Mouse (Mus musculus): ENCODE results near the gene Kctd5. TPM values are rescaled to one million over a fixed set of nuclear protein-coding genes. Genes with fewer than 3 reads are reported as not detected.

Kctd5 gene
- total RNA-seq (2014; rRNA removed) (4.5 and 4.6 TPM in 2 replicates), polyA plus RNA-seq (2012; rRNA removed) (4.6 and 6.0 TPM in 2 replicates)

DNA sequence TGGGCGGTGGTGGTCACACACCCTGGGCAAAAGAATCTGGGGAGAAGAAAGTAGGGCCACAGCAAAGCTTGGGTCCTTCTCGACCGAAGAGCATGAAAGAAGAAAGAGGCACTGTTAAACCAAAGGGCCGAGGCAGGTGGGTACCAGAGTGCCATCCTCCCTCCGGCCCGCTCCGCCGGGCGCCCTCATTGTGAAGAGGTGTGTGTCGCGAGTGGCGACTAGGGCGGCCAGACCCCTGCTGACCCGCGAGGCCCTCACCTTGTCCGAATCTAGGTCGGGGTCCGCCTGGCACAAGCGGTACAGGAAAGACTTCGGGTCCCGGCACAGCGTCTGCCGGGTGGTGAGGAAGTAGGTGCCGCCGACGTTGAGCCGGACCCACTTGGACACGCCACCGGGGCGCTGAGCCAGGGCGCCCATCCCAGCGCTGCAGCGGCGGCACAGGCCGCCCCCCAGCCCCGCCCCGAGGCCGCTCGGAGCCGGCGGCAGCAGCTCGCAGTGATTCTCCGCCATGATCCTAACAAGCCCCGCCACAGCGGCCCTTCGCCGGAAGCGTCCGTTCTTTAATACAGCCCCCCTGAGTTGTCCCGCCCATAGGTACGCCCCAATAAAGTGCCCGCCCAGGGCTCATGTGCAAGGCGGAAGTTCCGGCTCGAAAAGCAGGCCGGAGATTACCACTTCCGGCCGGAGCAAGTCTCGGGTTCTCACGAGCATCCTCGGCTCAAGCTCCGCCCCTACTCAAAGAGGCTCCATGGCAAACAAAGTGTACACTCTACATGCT, at the start of gene Kctd5:
Kctd5 (minus strand) TSS at position 567 of the 778 bp plus-strand sequence.
- H3K4me1 ChIP-seq (ENCODE audit: control insufficient read depth, insufficient read depth, low read length) = peaks cover 5% of the 10 kb centered on the region; the same call in 1 of the 2 replicates
- peak within 1 kb of the TSS; percentile 81 for H3K4me3 ChIP-seq (ENCODE audit: insufficient read depth, low read depth, low read length)
- peak within 1 kb of the TSS; percentile 53 for H3K27ac ChIP-seq (replicated peaks; ENCODE audit: insufficient read depth, low read depth, low read length)
- H3K9ac ChIP-seq (ENCODE audit: low read depth, low read length) = peak within 1 kb of the TSS; percentile 95
- peaks cover 6% of the 10 kb centered on the region; the same call in 1 of the 2 replicates for H3K36me3 ChIP-seq (ENCODE audit: control insufficient read depth, insufficient read depth, low read length)
- TF ChIP-seq POLR2A (IDR thresholded peaks at IDR 0.05; ENCODE audit: extremely low read depth, insufficient read depth, low read length) = peak; percentile 82
- TF ChIP-seq CTCF (IDR thresholded peaks at IDR 0.05; ENCODE audit: low read depth, low read length) = no peak
- WGBS = under 1% methylated on average over 61 of the region's 62 CpGs
- peaks cover 4% of the 10 kb centered on the region; the same call in 1 of the 2 replicates for H3K79me2 ChIP-seq (ENCODE audit: control insufficient read depth, insufficient read depth, low read length)
- peak; percentile 86 for DNase-seq (ENCODE audit: extremely low read depth, low read depth, low spot score)
- H3K27me3 ChIP-seq (ENCODE audit: control insufficient read depth, insufficient read depth, low read length) = no peaks in the 10 kb centered on the region

DNA sequence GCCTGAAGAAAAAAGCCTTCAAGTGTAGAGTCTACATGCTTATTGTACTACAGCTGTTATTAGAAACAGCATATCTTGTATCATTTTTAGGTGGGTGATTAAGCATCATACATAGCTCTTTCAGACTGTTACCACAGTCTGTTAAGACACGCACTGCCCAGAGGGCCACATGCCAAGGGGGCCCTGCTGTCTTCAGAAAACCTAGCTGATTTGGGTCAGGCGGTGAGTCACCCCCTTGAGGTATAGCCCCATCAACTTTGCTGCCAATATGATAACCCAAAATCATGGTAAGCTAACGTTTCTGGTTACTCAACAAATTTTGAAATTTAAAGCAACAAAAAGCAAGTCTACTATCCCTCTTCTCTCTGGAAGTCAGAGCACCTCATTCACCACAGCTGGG, 46.2 kb upstream of the Kctd5 start:
- no peaks in the 10 kb centered on the region for H3K36me3 ChIP-seq (ENCODE audit: control insufficient read depth, insufficient read depth, low read length)
- no peaks in the 10 kb centered on the region for H3K27me3 ChIP-seq (ENCODE audit: control insufficient read depth, insufficient read depth, low read length)
- H3K4me3 ChIP-seq (ENCODE audit: insufficient read depth, low read depth, low read length) = no peak overlapping the region
- TF ChIP-seq CTCF (IDR thresholded peaks at IDR 0.05; ENCODE audit: low read depth, low read length) (no peak), POLR2A (IDR thresholded peaks at IDR 0.05; ENCODE audit: extremely low read depth, insufficient read depth, low read length) (no peak)
- WGBS = 76% methylated on average over 3 of the region's 3 CpGs
- DNase-seq (ENCODE audit: extremely low read depth, low read depth, low spot score) = no peak
- H3K4me1 ChIP-seq (ENCODE audit: control insufficient read depth, insufficient read depth, low read length) = peaks cover 9% of the 10 kb centered on the region
- no peak overlapping the region for H3K27ac ChIP-seq (replicated peaks; ENCODE audit: insufficient read depth, low read depth, low read length)
- H3K9ac ChIP-seq (ENCODE audit: low read depth, low read length) = no peak overlapping the region
- H3K79me2 ChIP-seq (ENCODE audit: control insufficient read depth, insufficient read depth, low read length) = peaks cover 42% of the 10 kb centered on the region

DNA sequence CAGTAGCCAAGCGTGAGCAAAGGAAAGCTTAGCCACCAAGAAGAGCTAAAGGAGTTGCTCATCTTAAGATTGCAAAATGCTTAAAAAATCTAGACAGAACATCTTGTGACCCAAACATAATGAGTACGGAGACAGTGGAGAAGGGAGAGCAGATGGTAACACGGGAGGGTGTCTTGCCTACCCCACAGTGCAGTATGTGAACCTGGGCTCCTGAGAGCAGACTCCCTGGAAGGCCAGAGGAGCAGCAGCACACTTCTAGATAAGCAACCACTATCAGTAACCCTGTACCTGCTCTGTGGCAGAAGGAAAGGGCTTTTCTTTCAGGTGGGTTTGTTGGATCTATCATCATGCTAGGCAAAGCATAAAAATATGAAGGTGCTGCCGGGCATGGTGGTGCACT, 39.7 kb upstream of the Kctd5 start:
- Histone ChIP-seq H3K27ac (replicated peaks; ENCODE audit: insufficient read depth, low read depth, low read length) (no peak overlapping the region), H3K9ac (ENCODE audit: low read depth, low read length) (no peak overlapping the region), H3K4me1 (ENCODE audit: control insufficient read depth, insufficient read depth, low read length) (peaks cover 12% of the 10 kb centered on the region), H3K27me3 (ENCODE audit: control insufficient read depth, insufficient read depth, low read length) (no peaks in the 10 kb centered on the region), H3K36me3 (ENCODE audit: control insufficient read depth, insufficient read depth, low read length) (peaks cover 12% of the 10 kb centered on the region), H3K4me3 (ENCODE audit: insufficient read depth, low read depth, low read length) (no peak overlapping the region), H3K79me2 (ENCODE audit: control insufficient read depth, insufficient read depth, low read length) (peaks cover 13% of the 10 kb centered on the region; the same call in 1 of the 2 replicates)
- TF ChIP-seq POLR2A (IDR thresholded peaks at IDR 0.05; ENCODE audit: extremely low read depth, insufficient read depth, low read length) (no peak), CTCF (IDR thresholded peaks at IDR 0.05; ENCODE audit: low read depth, low read length) (no peak)
- 91% methylated on average over 4 of the region's 4 CpGs for WGBS
- DNase-seq (ENCODE audit: extremely low read depth, low read depth, low spot score) = no peak

DNA sequence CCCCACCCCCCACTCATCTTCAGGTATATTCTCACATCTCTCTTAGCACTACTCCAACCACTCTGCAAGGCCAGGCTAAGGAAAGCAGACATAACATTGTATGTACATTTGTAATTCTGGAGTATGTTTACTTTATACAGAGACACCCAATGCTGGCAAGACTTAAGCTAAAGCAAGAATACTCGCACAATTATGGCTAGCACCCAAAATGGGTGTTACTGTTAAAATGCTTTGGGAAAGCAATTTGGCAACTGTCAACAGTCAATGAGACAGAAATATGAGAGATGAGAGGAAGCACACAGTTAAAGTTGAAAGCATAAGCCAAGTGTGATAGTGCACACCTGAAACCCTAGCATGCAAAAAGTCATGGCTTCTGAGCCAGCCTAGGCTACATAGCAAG, 38.0 kb upstream of the Kctd5 start:
- Histone ChIP-seq H3K27me3 (ENCODE audit: control insufficient read depth, insufficient read depth, low read length) (no peaks in the 10 kb centered on the region), H3K9ac (ENCODE audit: low read depth, low read length) (no peak overlapping the region), H3K36me3 (ENCODE audit: control insufficient read depth, insufficient read depth, low read length) (peaks cover 23% of the 10 kb centered on the region), H3K27ac (replicated peaks; ENCODE audit: insufficient read depth, low read depth, low read length) (no peak overlapping the region), H3K79me2 (ENCODE audit: control insufficient read depth, insufficient read depth, low read length) (peaks cover 7% of the 10 kb centered on the region; the same call in 1 of the 2 replicates), H3K4me3 (ENCODE audit: insufficient read depth, low read depth, low read length) (no peak overlapping the region), H3K4me1 (ENCODE audit: control insufficient read depth, insufficient read depth, low read length) (peaks cover 6% of the 10 kb centered on the region)
- TF ChIP-seq POLR2A (IDR thresholded peaks at IDR 0.05; ENCODE audit: extremely low read depth, insufficient read depth, low read length) (no peak), CTCF (IDR thresholded peaks at IDR 0.05; ENCODE audit: low read depth, low read length) (no peak)
- 21% methylated on average over 1 of the region's 1 CpGs for WGBS
- DNase-seq (ENCODE audit: extremely low read depth, low read depth, low spot score) = no peak

DNA sequence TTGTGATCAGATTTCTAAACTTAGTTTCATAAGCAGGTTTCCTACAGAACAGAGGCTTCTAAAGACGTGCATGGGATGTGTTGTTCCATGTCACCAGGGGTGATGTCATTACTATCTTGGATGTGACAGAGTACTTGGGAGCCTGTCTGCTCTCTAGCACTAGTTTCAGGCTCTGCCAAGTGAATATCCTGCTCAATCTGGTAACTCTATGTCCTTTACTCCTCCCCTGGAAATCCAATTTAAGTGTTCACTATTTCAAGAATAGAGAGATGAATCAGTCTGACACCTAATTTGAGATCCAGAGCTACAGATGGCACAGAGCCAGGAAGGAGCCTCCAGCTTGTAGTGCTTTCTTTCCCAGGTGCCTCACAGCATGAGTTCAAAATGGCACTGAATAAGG, 35.6 kb upstream of the Kctd5 start:
- no peaks in the 10 kb centered on the region for H3K27me3 ChIP-seq (ENCODE audit: control insufficient read depth, insufficient read depth, low read length)
- H3K9ac ChIP-seq (ENCODE audit: low read depth, low read length) = no peak overlapping the region
- DNase-seq (ENCODE audit: extremely low read depth, low read depth, low spot score) = no peak
- 74% methylated on average over 1 of the region's 1 CpGs for WGBS
- no peak overlapping the region for H3K4me3 ChIP-seq (ENCODE audit: insufficient read depth, low read depth, low read length)
- H3K79me2 ChIP-seq (ENCODE audit: control insufficient read depth, insufficient read depth, low read length) = peaks cover 2% of the 10 kb centered on the region; the same call in 1 of the 2 replicates
- TF ChIP-seq POLR2A (IDR thresholded peaks at IDR 0.05; ENCODE audit: extremely low read depth, insufficient read depth, low read length) (no peak), CTCF (IDR thresholded peaks at IDR 0.05; ENCODE audit: low read depth, low read length) (no peak)
- H3K36me3 ChIP-seq (ENCODE audit: control insufficient read depth, insufficient read depth, low read length) = peaks cover 29% of the 10 kb centered on the region
- H3K27ac ChIP-seq (replicated peaks; ENCODE audit: insufficient read depth, low read depth, low read length) = no peak overlapping the region
- H3K4me1 ChIP-seq (ENCODE audit: control insufficient read depth, insufficient read depth, low read length) = peaks cover 3% of the 10 kb centered on the region; the same call in 1 of the 2 replicates

DNA sequence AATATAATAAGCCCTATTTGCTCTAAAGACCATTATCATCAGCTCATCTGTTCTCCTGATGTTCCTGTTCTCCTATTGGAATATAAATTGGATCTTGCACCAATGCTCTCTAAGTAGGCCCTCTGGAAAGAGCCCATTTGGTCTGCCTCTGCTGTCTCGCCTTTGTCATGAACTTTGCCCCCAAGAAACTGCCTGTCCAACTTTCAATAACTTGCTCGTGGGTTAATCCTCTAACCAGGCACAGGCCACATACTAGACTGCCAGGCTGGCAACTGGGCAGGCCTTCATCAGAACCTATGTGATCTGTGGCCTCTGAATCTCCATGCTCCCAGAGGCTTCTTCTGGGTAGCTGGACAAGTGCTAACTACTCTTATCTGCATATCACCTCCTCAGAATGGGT, 31.8 kb upstream of the Kctd5 start:
- TF ChIP-seq CTCF (IDR thresholded peaks at IDR 0.05; ENCODE audit: low read depth, low read length) = no peak
- no peak for TF ChIP-seq POLR2A (IDR thresholded peaks at IDR 0.05; ENCODE audit: extremely low read depth, insufficient read depth, low read length)
- Histone ChIP-seq H3K27me3 (ENCODE audit: control insufficient read depth, insufficient read depth, low read length) (no peaks in the 10 kb centered on the region), H3K27ac (replicated peaks; ENCODE audit: insufficient read depth, low read depth, low read length) (no peak overlapping the region), H3K79me2 (ENCODE audit: control insufficient read depth, insufficient read depth, low read length) (peaks cover 2% of the 10 kb centered on the region; the same call in 1 of the 2 replicates), H3K4me1 (ENCODE audit: control insufficient read depth, insufficient read depth, low read length) (no peaks in the 10 kb centered on the region), H3K36me3 (ENCODE audit: control insufficient read depth, insufficient read depth, low read length) (peaks cover 40% of the 10 kb centered on the region), H3K9ac (ENCODE audit: low read depth, low read length) (no peak overlapping the region), H3K4me3 (ENCODE audit: insufficient read depth, low read depth, low read length) (no peak overlapping the region)
- no peak for DNase-seq (ENCODE audit: extremely low read depth, low read depth, low spot score)
- WGBS = 40% methylated on average over 2 of the region's 2 CpGs
